Comparison of ENCODE assay signal across 22 mouse cellular contexts in the genomic region with DNA sequence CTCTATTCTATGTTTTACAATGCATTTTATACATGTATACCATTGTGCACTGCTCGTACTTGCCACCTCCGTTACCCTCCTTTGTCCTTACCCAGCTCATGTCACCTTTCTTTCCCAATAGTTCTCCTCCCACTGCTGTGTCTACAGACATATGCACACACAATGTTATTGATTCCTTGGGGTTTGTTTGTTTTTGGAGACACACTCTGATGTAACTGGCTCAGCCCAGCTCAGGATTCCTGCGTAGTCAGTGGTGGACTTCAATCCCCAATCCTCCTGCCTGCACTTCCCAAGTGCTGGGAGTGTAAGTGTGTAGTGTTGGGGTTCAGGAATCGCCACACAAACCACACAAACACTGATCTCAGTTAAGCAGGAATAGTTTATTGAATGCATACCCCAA. TPM values are rescaled to one million over a fixed set of nuclear protein-coding genes. Genes with fewer than 3 reads are reported as not detected.
A peak's percentile ranks its signal among the peaks of the same experiment; 100 is the strongest.
DNase-seq lines count a peak whose midpoint lies in the region; ATAC-seq and TF ChIP-seq lines count a peak whose summit lies in the region.
"Had no signal": no experiment of that assay in that cellular context is flagged by ENCODE, and none has a peak within 500 bp of the region (broad histone marks: within the 10 kb centered on the region; RNA-seq: fewer than 3 reads in every experiment).

No protein-coding gene starts in this region.

- 83% methylated on average over 4 of the region's 4 CpGs for WGBS in intestine, postnatal 0 days
- WGBS in intestine, embryonic 16.5 days: 86% methylated on average over 4 of the region's 4 CpGs
- 84% methylated on average over 4 of the region's 4 CpGs for WGBS in limb, embryonic 10.5 days
- 79% methylated on average over 4 of the region's 4 CpGs for WGBS in liver, embryonic 14.5 days (ENCODE audit: insufficient replicate concordance)
- 83% methylated on average over 4 of the region's 4 CpGs for WGBS in stomach, postnatal 0 days
- 80% methylated on average over 4 of the region's 4 CpGs for WGBS in hindbrain, embryonic 12.5 days
- WGBS in hindbrain, postnatal 0 days: 90% methylated on average over 4 of the region's 4 CpGs

- DNase-seq in limb, embryonic 10.5 days (ENCODE audit: low spot score): peak; percentile 25
- peak in 1 of 3 experiments; percentile 27 for DNase-seq in liver, embryonic 14.5 days (ENCODE audit: low read depth in 3 of 3, low spot score in 3 of 3)
- no peak for DNase-seq in stomach, postnatal 0 days (ENCODE audit: low spot score)
- DNase-seq in cerebellum, adult 9-11 months: no peak
- no peak for DNase-seq in hindbrain, postnatal 0 days (ENCODE audit: low spot score)
- DNase-seq: adrenal gland, postnatal 10 days; cerebellum, adult 11 months; cerebellum, adult 9-10 months; cerebellum, postnatal 36 days; gastrocnemius, postnatal 36 days; heart, adult 18-20 months; heart, postnatal 10 days had no signal

- H3K4me2 ChIP-seq in intestine, postnatal 0 days (replicated peaks; ENCODE audit: low read depth): no peak overlapping the region
- no peak overlapping the region for H3K4me2 ChIP-seq in intestine, embryonic 16.5 days (ENCODE audit: low read depth, low read length)
- H3K4me2 ChIP-seq in liver, embryonic 14.5 days (ENCODE audit: low read depth): no peak overlapping the region
- H3K4me2 ChIP-seq in stomach, postnatal 0 days (replicated peaks; ENCODE audit: low read depth): no peak overlapping the region
- no peak overlapping the region for H3K4me2 ChIP-seq in hindbrain, embryonic 12.5 days (replicated peaks)
- H3K4me2 ChIP-seq in hindbrain, postnatal 0 days (ENCODE audit: low read depth, low read length): no peak overlapping the region
- H3K4me2 ChIP-seq: hindbrain, embryonic 15.5 days had no signal

- no peaks in the 10 kb centered on the region for H3K4me1 ChIP-seq in intestine, postnatal 0 days (replicated peaks; ENCODE audit: control insufficient read depth, insufficient read depth, low read length)
- no peaks in the 10 kb centered on the region for H3K4me1 ChIP-seq in intestine, embryonic 16.5 days (ENCODE audit: control insufficient read depth, insufficient read depth, low read length)
- no peaks in the 10 kb centered on the region for H3K4me1 ChIP-seq in limb, embryonic 10.5 days
- H3K4me1 ChIP-seq in liver, embryonic 14.5 days (replicated peaks; ENCODE audit: control insufficient read depth in 2 of 2, insufficient read depth in 2 of 2, low read length in 1 of 2): peaks cover 0 to 5% of the 10 kb centered on the region in 2 experiments; a peak in 2 of 4 replicates
- H3K4me1 ChIP-seq in stomach, postnatal 0 days (replicated peaks; ENCODE audit: control insufficient read depth, insufficient read depth): no peaks in the 10 kb centered on the region
- no peaks in the 10 kb centered on the region for H3K4me1 ChIP-seq in hindbrain, embryonic 12.5 days
- H3K4me1 ChIP-seq in hindbrain, postnatal 0 days (ENCODE audit: insufficient read depth, low read length): no peaks in the 10 kb centered on the region
- H3K4me1 ChIP-seq: embryonic facial prominence, embryonic 10.5 days; forebrain, embryonic 10.5 days; heart, embryonic 10.5 days; hindbrain, embryonic 15.5 days had no signal

- no peak overlapping the region for H3K9ac ChIP-seq in intestine, postnatal 0 days (ENCODE audit: low read depth, low read length)
- H3K9ac ChIP-seq in intestine, embryonic 16.5 days (ENCODE audit: low read depth, low read length): no peak overlapping the region
- H3K9ac ChIP-seq in liver, embryonic 14.5 days (replicated peaks): no peak overlapping the region
- H3K9ac ChIP-seq in stomach, postnatal 0 days (ENCODE audit: low read length): no peak overlapping the region
- H3K9ac ChIP-seq in hindbrain, embryonic 12.5 days: no peak overlapping the region
- H3K9ac ChIP-seq in hindbrain, postnatal 0 days (replicated peaks; ENCODE audit: low read length): no peak overlapping the region
- H3K9ac ChIP-seq: hindbrain, embryonic 15.5 days had no signal

- TF ChIP-seq EP300 in liver, embryonic 14.5 days (IDR thresholded peaks at IDR 0.05; ENCODE audit: low read depth): no peak
- TF ChIP-seq EP300 in stomach, postnatal 0 days (optimal IDR thresholded peaks at IDR 0.05): no peak

- TF ChIP-seq CTCF in intestine, postnatal 0 days (IDR thresholded peaks at IDR 0.05; ENCODE audit: low read depth): no peak
- TF ChIP-seq CTCF in liver, embryonic 14.5 days (IDR thresholded peaks at IDR 0.05; ENCODE audit: low read depth): no peak
- no peak for TF ChIP-seq CTCF in stomach, postnatal 0 days (IDR thresholded peaks at IDR 0.05; ENCODE audit: low read depth)
- TF ChIP-seq CTCF in hindbrain, postnatal 0 days (IDR thresholded peaks at IDR 0.05; ENCODE audit: low read depth): no peak

- H3K27me3 ChIP-seq in intestine, postnatal 0 days (replicated peaks; ENCODE audit: control insufficient read depth, insufficient read depth, low read length): no peaks in the 10 kb centered on the region
- no peaks in the 10 kb centered on the region for H3K27me3 ChIP-seq in intestine, embryonic 16.5 days (replicated peaks; ENCODE audit: control insufficient read depth, insufficient read depth, low read length)
- no peaks in the 10 kb centered on the region for H3K27me3 ChIP-seq in limb, embryonic 10.5 days (ENCODE audit: low read depth, poor library complexity, severe bottlenecking)
- H3K27me3 ChIP-seq in liver, embryonic 14.5 days (ENCODE audit: control insufficient read depth, insufficient read depth, low read length): no peaks in the 10 kb centered on the region
- no peaks in the 10 kb centered on the region for H3K27me3 ChIP-seq in stomach, postnatal 0 days (ENCODE audit: control insufficient read depth, insufficient read depth, low read length)
- no peaks in the 10 kb centered on the region for H3K27me3 ChIP-seq in hindbrain, embryonic 12.5 days
- no peaks in the 10 kb centered on the region for H3K27me3 ChIP-seq in hindbrain, postnatal 0 days (ENCODE audit: insufficient read depth, low read length)
- H3K27me3 ChIP-seq: hindbrain, embryonic 15.5 days had no signal

- H3K27ac ChIP-seq in intestine, postnatal 0 days (ENCODE audit: low read depth, low read length): no peak overlapping the region
- H3K27ac ChIP-seq in intestine, embryonic 16.5 days (ENCODE audit: low read length): no peak overlapping the region
- no peak overlapping the region for H3K27ac ChIP-seq in limb, embryonic 10.5 days
- no peak overlapping the region; the same call in 1 of the 2 replicates for H3K27ac ChIP-seq in liver, embryonic 14.5 days
- no peak overlapping the region for H3K27ac ChIP-seq in stomach, postnatal 0 days (replicated peaks)
- H3K27ac ChIP-seq in hindbrain, embryonic 12.5 days: no peak overlapping the region
- no peak overlapping the region for H3K27ac ChIP-seq in hindbrain, postnatal 0 days
- H3K27ac ChIP-seq: embryonic facial prominence, embryonic 10.5 days; forebrain, embryonic 10.5 days; heart, embryonic 10.5 days; hindbrain, embryonic 15.5 days had no signal

- H3K9me3 ChIP-seq in intestine, postnatal 0 days (ENCODE audit: control insufficient read depth): no peaks in the 10 kb centered on the region
- H3K9me3 ChIP-seq in intestine, embryonic 16.5 days (ENCODE audit: control insufficient read depth, low read length): no peaks in the 10 kb centered on the region
- no peaks in the 10 kb centered on the region for H3K9me3 ChIP-seq in limb, embryonic 10.5 days (replicated peaks)
- no peaks in the 10 kb centered on the region for H3K9me3 ChIP-seq in liver, embryonic 14.5 days (ENCODE audit: control insufficient read depth, low read length)
- no peaks in the 10 kb centered on the region for H3K9me3 ChIP-seq in stomach, postnatal 0 days (ENCODE audit: control insufficient read depth, low read length)
- H3K9me3 ChIP-seq in hindbrain, embryonic 12.5 days (replicated peaks): no peaks in the 10 kb centered on the region
- no peaks in the 10 kb centered on the region for H3K9me3 ChIP-seq in hindbrain, postnatal 0 days (ENCODE audit: low read length)
- H3K9me3 ChIP-seq: embryonic facial prominence, embryonic 10.5 days; forebrain, embryonic 10.5 days; heart, embryonic 10.5 days; hindbrain, embryonic 15.5 days had no signal

- peaks cover 66% of the 10 kb centered on the region for H3K36me3 ChIP-seq in intestine, postnatal 0 days (ENCODE audit: control insufficient read depth, insufficient read depth)
- peaks cover 23% of the 10 kb centered on the region for H3K36me3 ChIP-seq in intestine, embryonic 16.5 days (ENCODE audit: control insufficient read depth, insufficient read depth, low read length)
- H3K36me3 ChIP-seq in limb, embryonic 10.5 days: peaks cover 47% of the 10 kb centered on the region
- H3K36me3 ChIP-seq in liver, embryonic 14.5 days (replicated peaks; ENCODE audit: control insufficient read depth, insufficient read depth, low read depth): peaks cover 59% of the 10 kb centered on the region
- peaks cover 16% of the 10 kb centered on the region for H3K36me3 ChIP-seq in stomach, postnatal 0 days (ENCODE audit: control insufficient read depth, insufficient read depth, low read length)
- peaks cover 46% of the 10 kb centered on the region for H3K36me3 ChIP-seq in hindbrain, embryonic 12.5 days
- peaks cover 43% of the 10 kb centered on the region for H3K36me3 ChIP-seq in hindbrain, postnatal 0 days (ENCODE audit: insufficient read depth, low read length)

- 0 out of 2 replicates have a peak, but pooled peaks have one; percentile 33 for ATAC-seq in intestine, postnatal 0 days
- ATAC-seq in intestine, embryonic 16.5 days: no peak
- ATAC-seq in liver, embryonic 14.5 days (ENCODE audit: insufficient read depth): peak; percentile 73
- peak; percentile 61; the same call in 1 of the 2 replicates for ATAC-seq in stomach, postnatal 0 days (ENCODE audit: low FRiP score, low TSS enrichment)
- no peak for ATAC-seq in hindbrain, embryonic 12.5 days (ENCODE audit: low FRiP score)
- ATAC-seq in hindbrain, postnatal 0 days: no peak
- ATAC-seq: forebrain, embryonic 14.5 days had no signal

- H3K4me3 ChIP-seq in intestine, postnatal 0 days (ENCODE audit: low read depth, low read length): no peak overlapping the region
- no peak overlapping the region for H3K4me3 ChIP-seq in intestine, embryonic 16.5 days (ENCODE audit: low read length)
- H3K4me3 ChIP-seq in limb, embryonic 10.5 days: no peak overlapping the region
- H3K4me3 ChIP-seq in liver, embryonic 14.5 days (ENCODE audit: insufficient read depth in 1 of 2, low read depth in 2 of 2, low read length in 2 of 2): no peak overlapping the region
- H3K4me3 ChIP-seq in stomach, postnatal 0 days (ENCODE audit: low read depth, low read length): no peak overlapping the region
- no peak overlapping the region for H3K4me3 ChIP-seq in hindbrain, embryonic 12.5 days
- no peak overlapping the region for H3K4me3 ChIP-seq in hindbrain, postnatal 0 days (ENCODE audit: low read length)
- H3K4me3 ChIP-seq: embryonic facial prominence, embryonic 10.5 days; forebrain, embryonic 10.5 days; heart, embryonic 10.5 days; hindbrain, embryonic 15.5 days had no signal

RNA-seq across cellular contexts. Expression of gene Whamm, which starts 16.2 kb away (rescaled TPM):
- polyA plus RNA-seq in intestine, postnatal 0 days (2015; fragmentation: Nextera tagmentation; extraction: Ambion mirVana): 5.9 and 6.8 TPM in 2 replicates
- 1.4 and 1.9 TPM in 2 replicates for polyA plus RNA-seq in intestine, embryonic 16.5 days (2015; fragmentation: Nextera tagmentation; extraction: Ambion mirVana)
- polyA plus RNA-seq in limb, embryonic 10.5 days (2016; fragmentation: Nextera tagmentation; extraction: Ambion mirVana): 2.6 and 2.7 TPM in 2 replicates
- polyA plus RNA-seq in liver, embryonic 14.5 days (2012; rRNA removed): 4.3 and 6.9 TPM in 2 replicates
- 6.2 and 6.3 TPM in 2 replicates for polyA plus RNA-seq in liver, embryonic 14.5 days (2014; fragmentation: Nextera tagmentation; extraction: Ambion mirVana)
- polyA plus RNA-seq in stomach, postnatal 0 days (2015; fragmentation: Nextera tagmentation; extraction: Ambion mirVana): 3.5 and 3.8 TPM in 2 replicates
- 7.8 and 7.9 TPM in 2 replicates for polyA plus RNA-seq in hindbrain, embryonic 12.5 days (2016; fragmentation: Nextera tagmentation; extraction: Ambion mirVana)
- total RNA-seq in hindbrain, postnatal 0 days (2014; rRNA removed): 5.1 and 6.2 TPM in 2 replicates
- 6.9 and 7.0 TPM in 2 replicates for polyA plus RNA-seq in hindbrain, postnatal 0 days (2015; fragmentation: Nextera tagmentation; extraction: Ambion mirVana)

RNA-seq across cellular contexts. Expression of gene Fsd2, which starts 20.5 kb away (rescaled TPM):
- polyA plus RNA-seq in intestine, postnatal 0 days (2015; fragmentation: Nextera tagmentation; extraction: Ambion mirVana): 0.05 and 0.08 TPM in 2 replicates
- 0.07 and 0.11 TPM in 2 replicates for polyA plus RNA-seq in intestine, embryonic 16.5 days (2015; fragmentation: Nextera tagmentation; extraction: Ambion mirVana)
- polyA plus RNA-seq in limb, embryonic 10.5 days (2016; fragmentation: Nextera tagmentation; extraction: Ambion mirVana): 0.08 and 0.15 TPM in 2 replicates
- polyA plus RNA-seq in liver, embryonic 14.5 days (2012; rRNA removed): 0.04 and 0.08 TPM in 2 replicates
- polyA plus RNA-seq in liver, embryonic 14.5 days (2014; fragmentation: Nextera tagmentation; extraction: Ambion mirVana): 0.10 and 0.19 TPM in 2 replicates
- 0.06 and 0.11 TPM in 2 replicates for polyA plus RNA-seq in stomach, postnatal 0 days (2015; fragmentation: Nextera tagmentation; extraction: Ambion mirVana)
- 0.46 and 0.53 TPM in 2 replicates for polyA plus RNA-seq in hindbrain, embryonic 12.5 days (2016; fragmentation: Nextera tagmentation; extraction: Ambion mirVana)
- total RNA-seq in hindbrain, postnatal 0 days (2014; rRNA removed): 0.18 and 0.31 TPM in 2 replicates
- 0.05 and 0.08 TPM in 2 replicates for polyA plus RNA-seq in hindbrain, postnatal 0 days (2015; fragmentation: Nextera tagmentation; extraction: Ambion mirVana)
- total RNA-seq: MEL had no signal
- polyA plus RNA-seq: C2C12; embryonic facial prominence, embryonic 10.5 days had no signal

Comparison
In these comparisons a context has a peak if more than half of its experiments do, and no peak if none do; other contexts are left out.
1. ATAC-seq: peak in intestine, postnatal 0 days (single experiment), liver, embryonic 14.5 days (single experiment) and stomach, postnatal 0 days (single experiment); none in intestine, embryonic 16.5 days (single experiment), hindbrain, embryonic 12.5 days (single experiment) and hindbrain, postnatal 0 days (single experiment).